Mouse (Mus musculus) CD4-positive, CD25-positive, alpha-beta regulatory T cell (primary cell): ENCODE data around the gene Gm3194. TPM values are rescaled to one million over a fixed set of nuclear protein-coding genes. Genes with fewer than 3 reads are reported as not detected.

Experiments used
- polyA plus RNA-seq: library from polyadenylated mRNA; unstranded; fragments of 100-300 nt; shearing (Covaris generic); gene quantifications from one replicate; pipeline ENCODE4 v1.2.1, GENCODE M21; 2017

Gm3194 gene
- polyA plus RNA-seq = 2.0 TPM

DNA sequence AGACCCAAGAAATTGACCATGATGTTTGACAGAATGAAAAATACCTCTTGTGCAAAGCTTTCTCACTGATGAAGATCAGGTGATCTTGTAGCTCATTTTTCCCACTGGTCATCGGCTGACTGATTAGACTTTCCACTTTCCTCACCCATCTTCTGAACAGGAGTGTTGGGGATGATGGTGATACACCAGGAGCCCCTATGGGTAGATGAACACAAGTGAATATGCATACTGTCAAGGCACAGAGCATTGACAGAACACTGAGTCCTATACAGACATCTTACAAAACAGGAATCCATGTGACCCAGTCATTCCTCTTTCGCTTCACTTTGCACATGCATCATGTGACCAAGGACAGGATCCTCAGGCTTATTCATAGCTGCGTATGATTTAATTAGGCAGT is at the start of gene Gm3194:
Gm3194 (minus strand) TSS at position 101 of the 400 bp plus-strand sequence.

DNA sequence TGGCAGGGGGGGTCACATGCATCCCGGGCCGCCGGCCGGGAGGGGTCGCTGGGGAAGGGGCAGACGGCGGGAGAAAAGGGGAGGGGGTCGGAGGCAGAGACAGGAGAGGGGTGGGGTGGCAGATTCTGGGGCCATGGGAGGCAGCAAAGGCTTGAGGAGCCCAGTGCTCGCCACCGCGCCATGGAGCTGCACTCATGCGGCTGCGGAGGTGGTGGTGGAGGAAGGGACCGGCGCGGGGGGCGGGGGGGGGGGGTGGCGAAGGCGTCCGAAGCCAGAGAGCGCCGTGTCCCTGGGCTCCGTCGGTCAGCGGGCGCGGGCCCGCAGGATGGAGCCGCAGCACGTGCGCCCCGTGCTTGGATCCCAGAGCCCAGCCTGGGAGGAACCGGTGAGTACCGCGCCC is 46.1 kb upstream of the Gm3194 start, which contains the start of gene Gm3488:
Gm3488 (plus strand) TSS at position 301 of the 400 bp plus-strand sequence.

DNA sequence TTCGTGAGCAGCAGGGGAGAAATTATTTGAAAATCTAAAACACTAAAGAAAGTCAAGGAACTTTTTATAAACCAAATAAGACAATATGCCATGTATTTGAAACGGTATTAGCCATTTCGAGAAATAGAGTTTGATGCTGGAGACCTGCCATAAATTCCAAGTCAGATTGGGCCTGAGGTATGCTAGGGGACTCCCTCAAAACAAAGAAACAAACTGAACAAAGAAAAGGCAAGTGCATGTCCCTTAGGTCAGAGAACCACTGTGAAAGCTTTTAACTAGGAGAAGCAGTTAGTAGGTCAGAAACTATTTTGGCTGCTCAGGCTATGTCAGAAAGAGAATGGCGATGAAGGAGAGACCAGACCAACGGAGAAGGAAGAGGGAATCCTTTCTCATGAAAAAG is 28.6 kb upstream of the Gm3194 start, which contains the start of gene Gm3187:
Gm3187 (plus strand) TSS at position 301 of the 400 bp plus-strand sequence.

DNA sequence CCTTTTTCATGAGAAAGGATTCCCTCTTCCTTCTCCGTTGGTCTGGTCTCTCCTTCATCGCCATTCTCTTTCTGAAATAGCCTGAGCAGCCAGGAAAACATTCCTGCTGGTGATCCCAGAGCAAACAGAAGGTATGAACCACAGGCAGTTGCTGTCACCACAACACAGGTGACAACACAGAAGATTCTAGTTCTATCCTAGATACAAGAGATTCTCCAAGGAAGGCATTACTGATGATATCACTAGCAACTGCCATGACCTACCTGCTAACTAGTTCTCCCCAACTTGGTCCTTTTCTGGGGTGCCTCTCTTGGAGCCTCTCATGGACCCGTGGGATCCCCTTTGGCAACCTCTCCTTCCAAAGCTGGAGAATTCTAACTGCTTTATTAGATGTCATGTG is 22.5 kb upstream of the Gm3194 start, which contains the start of gene Gm8246:
Gm8246 (minus strand) TSS at position 101 of the 400 bp plus-strand sequence.

DNA sequence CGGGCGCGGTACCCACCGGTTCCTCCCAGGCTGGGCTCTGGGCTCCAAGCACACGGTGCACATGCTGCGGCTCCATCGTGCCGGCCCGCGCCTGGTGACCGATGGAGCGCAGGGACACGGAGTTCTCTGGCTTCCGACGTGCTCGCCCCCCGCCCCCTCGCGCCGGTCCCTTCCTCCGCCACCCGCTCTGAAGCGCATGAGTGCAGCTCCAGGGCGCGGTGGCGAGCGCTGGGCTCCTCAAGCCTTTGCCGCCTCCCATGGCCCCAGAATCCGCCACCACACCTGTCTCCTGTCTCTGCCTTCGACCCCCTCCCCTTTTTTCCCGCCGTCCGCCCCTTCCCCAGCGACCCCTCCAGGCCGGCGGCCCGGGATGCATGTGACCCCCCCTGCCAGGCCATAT is 66.3 kb downstream of the Gm3194 start, which contains the start of gene Gm3500:
Gm3500 (minus strand) TSS at position 101 of the 400 bp plus-strand sequence.

Other genes starting within 250 kb of the Gm3194 start
- gene Gm3526, start 194.9 kb downstream of the Gm3194 start, polyA plus RNA-seq = not detected
- gene Gm3542, start 120.5 kb downstream of the Gm3194 start, polyA plus RNA-seq = not detected
- gene Gm3500, start 66.4 kb downstream of the Gm3194 start, polyA plus RNA-seq = 3.7 TPM
- gene Gm8246, start 22.4 kb upstream of the Gm3194 start, polyA plus RNA-seq = not detected
- not detected for gene Gm3187, start 28.7 kb upstream of the Gm3194 start, polyA plus RNA-seq
- gene Gm3488, start 46.2 kb upstream of the Gm3194 start, polyA plus RNA-seq = 2.8 TPM
- not detected for gene Gm3532, start 83.0 kb upstream of the Gm3194 start, polyA plus RNA-seq
- gene Gm8265, start 177.6 kb upstream of the Gm3194 start, polyA plus RNA-seq = not detected
- gene Gm9603, start 232.0 kb upstream of the Gm3194 start, polyA plus RNA-seq = not detected